Mouse (Mus musculus) E14TG2a.4 (cell line): ENCODE results near the gene Prkrip1.

Source experiments
- CTCF ChIP-seq: conservative IDR thresholded peaks from 2 replicates; pipeline ENCODE4 v1.5.1; 2014; ENCODE audit warnings: low read length
- NANOG ChIP-seq: IDR thresholded peaks from 2 replicates; pipeline ENCODE4 v1.6.1; 2014; ENCODE audit warnings: borderline replicate concordance, low read length, mixed read lengths
- POU5F1 ChIP-seq: IDR thresholded peaks from 2 replicates; pipeline ENCODE4 v1.6.1; 2014; ENCODE audit warnings: low read length, borderline replicate concordance

- TF ChIP-seq CTCF (peak; percentile 57), NANOG (no peak), POU5F1 (no peak)
Observed at GRCm38 (mm10) chr5:136168071-136168470, 30.7 kb downstream of the Prkrip1 start.
